In genomic region chr12:4107383-4107782, GRCm38 (mm10) we compare ENCODE assay signal across 8 mouse cellular contexts. TPM values are rescaled to one million over a fixed set of nuclear protein-coding genes. Genes with fewer than 3 reads are reported as not detected.
DNase-seq lines count a peak whose midpoint lies in the region; ATAC-seq and TF ChIP-seq lines count a peak whose summit lies in the region.

No protein-coding gene starts in this region.

- TF ChIP-seq CTCF in liver, adult 2 months (IDR thresholded peaks at IDR 0.05; ENCODE audit: low read depth, low read length): peak; percentile 80
- peak; percentile 72 for TF ChIP-seq CTCF in kidney, adult 2 months (conservative IDR thresholded peaks at IDR 0.05; ENCODE audit: insufficient read depth, insufficient read length, low read depth, low read length)

- H3K4me2 ChIP-seq in liver, embryonic 11.5 days: no peak overlapping the region
- H3K4me2 ChIP-seq in neural tube, embryonic 11.5 days (ENCODE audit: low read depth): no peak overlapping the region

- H3K36me3 ChIP-seq in liver, adult 2 months (ENCODE audit: control insufficient read depth, insufficient read depth, low read length): no peaks in the 10 kb centered on the region
- peaks cover 15% of the 10 kb centered on the region for H3K36me3 ChIP-seq in liver, embryonic 11.5 days (ENCODE audit: control insufficient read depth, insufficient read depth, low read length)
- no peaks in the 10 kb centered on the region; the same call in 1 of the 2 replicates for H3K36me3 ChIP-seq in kidney, adult 2 months (ENCODE audit: control insufficient read depth, insufficient read depth, low read length)
- H3K36me3 ChIP-seq in limb, embryonic 10.5 days: peaks cover 76% of the 10 kb centered on the region
- peaks cover 2% of the 10 kb centered on the region; the same call in 1 of the 2 replicates for H3K36me3 ChIP-seq in neural tube, embryonic 11.5 days (ENCODE audit: control insufficient read depth, insufficient read depth, low read length)
- H3K36me3 ChIP-seq in splenic B cell, adult 2 months (ENCODE audit: control insufficient read depth, insufficient read depth, low read length, poor library complexity, severe bottlenecking): peaks cover 2% of the 10 kb centered on the region; the same call in 1 of the 2 replicates

- no peak for ATAC-seq in liver, embryonic 11.5 days (replicated peaks; ENCODE audit: low FRiP score)
- no peak for ATAC-seq in neural tube, embryonic 11.5 days (ENCODE audit: insufficient read depth, low FRiP score, low TSS enrichment)

- no peak overlapping the region for H3K9ac ChIP-seq in liver, adult 2 months (ENCODE audit: low read depth, low read length)
- H3K9ac ChIP-seq in liver, embryonic 11.5 days (ENCODE audit: low read depth, low read length): no peak overlapping the region
- H3K9ac ChIP-seq in neural tube, embryonic 11.5 days (ENCODE audit: low read length): no peak overlapping the region

- H3K79me2 ChIP-seq in liver, adult 2 months (ENCODE audit: control insufficient read depth, insufficient read depth, low read length): no peaks in the 10 kb centered on the region

- no peak overlapping the region for H3K27ac ChIP-seq in liver, adult 2 months (replicated peaks; ENCODE audit: insufficient read depth, low read depth, low read length)
- no peak overlapping the region for H3K27ac ChIP-seq in liver, embryonic 11.5 days (ENCODE audit: low read depth, low read length)
- H3K27ac ChIP-seq in kidney, adult 2 months (ENCODE audit: insufficient read depth, low read depth, low read length): no peak overlapping the region
- no peak overlapping the region for H3K27ac ChIP-seq in limb, embryonic 10.5 days
- no peak overlapping the region for H3K27ac ChIP-seq in neural tube, embryonic 11.5 days (ENCODE audit: low read depth, low read length)

- WGBS in liver, adult 2 months: 78% methylated on average over 4 of the region's 4 CpGs
- WGBS in liver, embryonic 11.5 days: 86% methylated on average over 4 of the region's 4 CpGs
- 72% methylated on average over 4 of the region's 4 CpGs for WGBS in kidney, adult 2 months
- 84% methylated on average over 4 of the region's 4 CpGs for WGBS in limb, embryonic 10.5 days
- 72% methylated on average over 4 of the region's 4 CpGs for WGBS in neural tube, embryonic 11.5 days

- no peaks in the 10 kb centered on the region for H3K9me3 ChIP-seq in liver, embryonic 11.5 days (ENCODE audit: control insufficient read depth, low read length)
- H3K9me3 ChIP-seq in limb, embryonic 10.5 days (replicated peaks): no peaks in the 10 kb centered on the region
- no peaks in the 10 kb centered on the region for H3K9me3 ChIP-seq in neural tube, embryonic 11.5 days (ENCODE audit: control insufficient read depth, low read length)

- TF ChIP-seq POLR2A in liver, adult 2 months (IDR thresholded peaks at IDR 0.05; ENCODE audit: extremely low read depth, insufficient read depth, low read length): no peak
- no peak for TF ChIP-seq POLR2A in kidney, adult 2 months (IDR thresholded peaks at IDR 0.05; ENCODE audit: low read depth, low read length)

- H3K4me1 ChIP-seq in liver, adult 2 months (ENCODE audit: control insufficient read depth, insufficient read depth, low read length): no peaks in the 10 kb centered on the region
- no peaks in the 10 kb centered on the region for H3K4me1 ChIP-seq in liver, embryonic 11.5 days (replicated peaks; ENCODE audit: control insufficient read depth, insufficient read depth, low read length)
- H3K4me1 ChIP-seq in kidney, adult 2 months (ENCODE audit: control insufficient read depth, insufficient read depth, low read length): no peaks in the 10 kb centered on the region
- H3K4me1 ChIP-seq in limb, embryonic 10.5 days: no peaks in the 10 kb centered on the region
- H3K4me1 ChIP-seq in neural tube, embryonic 11.5 days (ENCODE audit: control insufficient read depth, insufficient read depth, low read length): no peaks in the 10 kb centered on the region

- H3K27me3 ChIP-seq in liver, adult 2 months (ENCODE audit: control insufficient read depth, insufficient read depth, low read length): no peaks in the 10 kb centered on the region
- no peaks in the 10 kb centered on the region for H3K27me3 ChIP-seq in liver, embryonic 11.5 days (replicated peaks; ENCODE audit: control insufficient read depth, insufficient read depth, low read length)
- no peaks in the 10 kb centered on the region for H3K27me3 ChIP-seq in kidney, adult 2 months (replicated peaks; ENCODE audit: control insufficient read depth, insufficient read depth, low read length)
- H3K27me3 ChIP-seq in limb, embryonic 10.5 days (ENCODE audit: low read depth, poor library complexity, severe bottlenecking): no peaks in the 10 kb centered on the region
- no peaks in the 10 kb centered on the region for H3K27me3 ChIP-seq in neural tube, embryonic 11.5 days (ENCODE audit: control insufficient read depth, insufficient read depth, low read length)
- no peaks in the 10 kb centered on the region for H3K27me3 ChIP-seq in splenic B cell, adult 2 months (ENCODE audit: control insufficient read depth, insufficient read depth, low read length, poor library complexity, severe bottlenecking)

- no peak overlapping the region for H3K4me3 ChIP-seq in liver, adult 2 months (ENCODE audit: insufficient read depth, low read depth, low read length)
- no peak overlapping the region for H3K4me3 ChIP-seq in liver, embryonic 11.5 days (ENCODE audit: low read depth, low read length)
- no peak overlapping the region for H3K4me3 ChIP-seq in kidney, adult 2 months (ENCODE audit: insufficient read depth, low read depth, low read length)
- H3K4me3 ChIP-seq in limb, embryonic 10.5 days: no peak overlapping the region
- H3K4me3 ChIP-seq in neural tube, embryonic 11.5 days (ENCODE audit: low read depth, low read length): no peak overlapping the region

- peak; percentile 13 for DNase-seq in liver, adult 2 months (ENCODE audit: extremely low read depth, low read depth, low spot score)
- DNase-seq in liver, embryonic 11.5 days (ENCODE audit: low spot score): no peak
- DNase-seq in cerebellum, postnatal 25 days: peak; percentile 78 to 88
- peak; percentile 67 to 78 for DNase-seq in frontal cortex, postnatal 36 days (ENCODE audit: low spot score in 2 of 2)
- peak; percentile 65 for DNase-seq in kidney, adult 2 months
- peak; percentile 75 for DNase-seq in limb, embryonic 10.5 days (ENCODE audit: low spot score)
- DNase-seq in neural tube, embryonic 11.5 days (ENCODE audit: low spot score): peak; percentile 78
- peak; percentile 62 for DNase-seq in splenic B cell, adult 2 months (ENCODE audit: low read depth, low spot score)

RNA-seq across cellular contexts. Expression of gene Dnajc27, which starts 25.0 kb away (rescaled TPM):
- total RNA-seq in liver, adult 2 months (2014; rRNA removed): 0.46 and 0.54 TPM in 2 replicates
- polyA plus RNA-seq in liver, adult 2 months (2012; rRNA removed): 0.36 and 0.54 TPM in 2 replicates
- polyA plus RNA-seq in liver, embryonic 11.5 days (2014; fragmentation: Nextera tagmentation; extraction: Ambion mirVana): 5.7 and 6.6 TPM in 2 replicates
- 3.8 and 4.3 TPM in 2 replicates for polyA plus RNA-seq in kidney, adult 2 months (2012; rRNA removed)
- 9.5 and 11.7 TPM in 2 replicates for polyA plus RNA-seq in limb, embryonic 10.5 days (2016; fragmentation: Nextera tagmentation; extraction: Ambion mirVana)
- 11.0 and 11.6 TPM in 2 replicates for polyA plus RNA-seq in neural tube, embryonic 11.5 days (2014; fragmentation: Nextera tagmentation; extraction: Ambion mirVana)

RNA-seq across cellular contexts. Expression of gene Adcy3, which starts 25.5 kb away (rescaled TPM):
- 0.65 and 0.87 TPM in 2 replicates for total RNA-seq in liver, adult 2 months (2014; rRNA removed)
- polyA plus RNA-seq in liver, adult 2 months (2012; rRNA removed): 0.36 and 0.80 TPM in 2 replicates
- 3.3 and 3.9 TPM in 2 replicates for polyA plus RNA-seq in liver, embryonic 11.5 days (2014; fragmentation: Nextera tagmentation; extraction: Ambion mirVana)
- 4.6 and 5.9 TPM in 2 replicates for polyA plus RNA-seq in kidney, adult 2 months (2012; rRNA removed)
- 8.1 and 8.4 TPM in 2 replicates for polyA plus RNA-seq in limb, embryonic 10.5 days (2016; fragmentation: Nextera tagmentation; extraction: Ambion mirVana)
- polyA plus RNA-seq in neural tube, embryonic 11.5 days (2014; fragmentation: Nextera tagmentation; extraction: Ambion mirVana): 4.1 and 5.8 TPM in 2 replicates
